Mouse (Mus musculus) R1 (cell line): ENCODE data around the gene Padi1.

ENCODE experiments used
- DNase-seq: peaks from one replicate; pipeline ENCODE4 v3.0.0-alpha.2; 2018; ENCODE audit warnings: low read depth, low spot score

Padi1 gene

DNA sequence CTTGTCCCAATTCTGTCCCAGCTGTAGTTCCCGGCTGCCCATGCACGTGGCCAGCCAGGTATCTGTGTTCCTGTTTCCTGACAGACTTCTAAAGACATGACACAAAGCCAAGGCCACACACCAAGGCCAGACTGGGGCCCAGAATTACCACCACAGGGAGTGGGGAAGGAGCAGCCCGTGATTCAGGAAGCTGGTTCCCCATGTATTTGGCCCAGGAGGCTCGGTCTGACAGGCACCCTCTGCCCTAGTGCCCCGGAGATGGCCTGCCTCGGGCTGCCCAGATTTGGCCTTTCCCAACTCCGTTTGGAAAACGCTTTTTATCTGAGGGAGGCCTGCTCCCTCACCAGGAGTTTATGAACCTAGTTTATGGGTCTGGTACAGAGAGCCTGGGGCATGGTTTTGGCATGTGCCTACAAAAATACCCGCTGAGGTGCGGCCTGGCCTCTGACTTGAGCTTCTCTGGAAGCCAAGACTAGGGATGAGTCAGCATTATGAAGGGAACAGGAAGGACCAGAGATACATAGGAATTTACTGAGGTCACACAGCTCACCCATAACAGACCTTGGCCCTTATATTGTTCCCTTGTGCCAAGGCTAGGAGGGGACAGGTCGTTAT lies 16.6 kb upstream of the Padi1 start:
- DNase-seq, result no peak

DNA sequence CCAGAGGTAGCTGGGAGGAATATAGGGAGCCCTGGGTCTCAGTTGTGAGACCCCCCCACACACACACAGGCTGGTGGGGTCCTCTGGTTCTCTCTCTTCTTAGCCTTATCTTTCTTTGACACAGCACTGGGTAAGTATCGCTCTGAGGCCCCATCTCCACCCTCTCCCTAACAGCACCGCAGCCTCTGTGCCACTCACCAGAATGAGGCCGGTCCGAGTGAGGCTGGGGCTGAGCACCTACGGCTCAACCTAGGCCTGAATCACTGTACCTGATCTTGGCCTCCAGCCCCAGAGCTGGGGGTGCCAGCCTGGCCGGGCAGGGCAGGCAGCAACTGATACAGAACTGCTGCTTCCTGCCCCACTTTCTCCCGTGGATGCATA lies 15.2 kb upstream of the Padi1 start:
- DNase-seq, result no peak

DNA sequence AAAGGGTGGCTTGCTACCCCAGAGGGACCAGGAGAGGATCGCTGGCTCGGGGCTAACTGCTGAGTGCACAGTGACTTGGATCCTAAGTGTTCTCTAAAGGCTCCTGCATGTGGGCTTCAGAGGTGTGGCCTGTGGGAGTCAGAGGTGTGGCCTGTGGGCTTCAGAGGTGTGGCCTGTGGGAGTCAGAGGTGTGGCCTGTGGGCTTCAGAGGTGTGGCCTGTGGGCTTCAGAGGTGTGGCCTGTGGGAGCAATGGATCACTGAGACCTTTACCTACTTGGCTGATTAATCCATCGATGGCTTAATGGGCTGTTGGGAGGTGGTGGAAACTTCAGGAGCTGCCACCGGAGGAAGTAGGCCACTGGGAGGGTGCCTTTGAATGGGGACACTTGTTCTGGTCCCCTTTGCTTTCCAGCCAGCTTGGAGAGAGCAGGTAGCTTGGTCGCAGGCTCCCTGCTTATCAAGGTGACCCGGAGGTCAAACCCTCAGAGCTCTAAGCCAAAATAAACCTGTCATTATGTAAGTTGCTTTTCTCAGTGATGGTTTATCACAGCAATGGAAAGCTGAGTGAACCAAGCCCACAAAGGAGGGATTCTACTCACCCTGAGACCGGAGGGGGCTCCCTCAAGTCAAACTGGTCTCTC lies 14.7 kb upstream of the Padi1 start:
- DNase-seq, result peak; percentile 66

DNA sequence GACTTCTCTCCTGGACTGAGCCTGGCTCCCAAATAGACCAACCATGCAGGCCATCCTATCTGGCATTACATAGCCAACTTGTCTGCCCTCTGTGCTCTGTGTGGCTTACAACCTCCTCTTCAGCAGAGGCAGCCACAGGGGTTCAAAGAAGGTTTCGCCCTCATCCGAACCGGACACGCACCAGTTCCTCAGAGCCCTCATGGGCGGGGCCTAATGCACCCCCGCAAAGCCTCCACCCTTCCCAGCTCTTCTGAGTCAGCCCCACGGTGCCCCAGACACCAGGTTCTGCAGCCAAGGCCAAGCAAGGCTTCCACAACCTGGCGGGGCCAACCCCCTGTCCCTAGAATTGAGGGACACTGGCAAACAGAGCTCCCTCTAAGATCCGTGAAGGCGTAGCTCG lies 13.7 kb upstream of the Padi1 start:
- no peak for DNase-seq

DNA sequence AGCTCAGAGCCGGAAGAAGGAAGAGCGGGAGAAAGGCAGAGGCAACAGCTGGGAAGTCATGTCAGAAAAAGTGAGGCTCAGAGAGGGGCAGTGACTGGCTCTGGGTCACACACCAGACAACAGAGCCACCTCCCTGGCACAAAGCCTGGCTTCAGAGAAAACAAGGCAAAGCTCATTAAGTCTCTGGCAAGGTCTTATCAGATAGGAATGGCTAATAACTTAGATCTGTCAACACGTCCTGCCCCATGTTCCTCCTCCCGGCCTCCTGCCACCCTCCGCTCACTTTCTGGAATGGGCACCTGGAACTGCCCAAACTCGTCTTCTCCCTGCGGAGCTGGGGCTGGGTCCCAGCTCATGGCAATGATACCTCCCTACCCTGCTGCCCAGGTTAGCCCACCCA lies 12.2 kb upstream of the Padi1 start:
- DNase-seq, result no peak

DNA sequence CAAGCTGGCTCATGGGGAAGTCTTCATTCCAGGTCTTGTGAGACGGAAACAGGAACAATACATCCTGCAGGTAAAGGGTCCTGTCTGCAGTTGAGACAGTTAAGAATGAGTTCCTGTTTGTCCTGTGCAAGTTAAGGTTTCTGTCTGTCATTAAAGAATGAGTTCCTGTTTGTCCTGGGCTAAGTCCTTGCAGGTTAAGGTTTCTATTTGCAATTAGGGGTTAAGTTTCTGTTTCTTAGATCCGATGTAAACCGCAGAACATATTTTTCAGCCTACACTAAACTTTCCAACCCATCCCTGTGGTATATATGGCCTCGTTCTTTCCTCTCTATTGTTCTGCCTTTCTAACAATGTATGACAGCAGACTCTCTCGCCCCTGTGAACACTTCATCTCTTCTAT lies 11.5 kb upstream of the Padi1 start:
- no peak for DNase-seq

DNA sequence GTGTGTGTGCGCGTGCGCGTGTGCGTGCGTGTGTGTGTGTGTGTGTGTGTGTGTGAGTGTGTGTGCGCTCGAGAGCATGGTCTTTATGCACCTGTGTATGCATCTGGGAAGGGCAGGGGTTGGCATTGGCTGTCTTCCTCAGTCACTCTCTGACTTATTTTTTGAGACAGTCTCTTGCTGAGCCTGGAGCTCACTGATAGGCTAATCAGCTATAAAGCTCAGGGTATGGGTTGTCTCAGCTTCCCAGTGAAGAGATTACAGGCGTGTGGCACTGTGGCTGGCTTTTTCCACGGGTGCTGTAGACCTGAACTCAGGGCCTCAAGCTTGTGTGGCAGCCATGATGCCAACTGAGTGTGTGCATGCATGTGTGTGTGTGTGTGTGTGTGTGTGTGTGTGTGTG lies 9.6 kb upstream of the Padi1 start:
- no peak for DNase-seq

DNA sequence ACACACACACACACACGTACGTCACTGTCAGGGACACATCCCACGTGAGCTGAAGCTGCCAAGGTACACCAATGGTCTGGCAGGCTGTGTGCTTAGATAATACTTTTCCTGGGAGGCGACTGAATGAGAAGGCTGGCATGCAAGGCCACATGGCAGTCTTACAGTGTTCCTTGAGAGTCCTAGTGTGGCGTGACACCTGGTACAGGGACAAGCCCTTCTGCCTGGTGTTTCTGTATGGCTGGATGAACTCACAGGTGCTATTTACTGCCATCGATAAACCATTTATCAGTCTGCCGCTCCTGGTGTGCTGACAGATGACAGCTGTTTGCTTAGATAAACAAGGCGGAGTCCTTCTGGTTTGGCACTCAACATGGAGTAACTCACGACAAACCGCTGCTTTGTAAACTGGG lies 8.9 kb upstream of the Padi1 start:
- DNase-seq, result no peak

DNA sequence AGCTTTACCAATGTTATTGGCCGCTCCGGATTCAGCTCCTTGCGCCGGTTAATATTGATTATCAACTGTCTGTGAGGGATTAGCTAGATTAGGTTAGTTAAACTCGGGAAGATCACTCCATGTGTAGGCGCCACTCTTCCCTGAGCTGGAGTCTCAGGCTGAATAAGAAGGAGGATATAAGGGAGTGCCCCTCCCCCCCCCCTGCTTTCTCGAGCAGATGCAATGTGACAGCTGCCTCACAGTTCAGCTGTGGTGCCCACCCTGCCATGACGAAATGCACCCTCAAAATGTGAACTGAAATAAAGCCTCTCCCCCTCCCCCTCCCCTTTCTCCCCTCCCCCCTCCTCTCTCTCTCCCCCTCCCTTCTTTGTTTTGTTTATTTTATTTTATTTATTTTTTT lies 8.0 kb upstream of the Padi1 start:
- DNase-seq, result no peak

DNA sequence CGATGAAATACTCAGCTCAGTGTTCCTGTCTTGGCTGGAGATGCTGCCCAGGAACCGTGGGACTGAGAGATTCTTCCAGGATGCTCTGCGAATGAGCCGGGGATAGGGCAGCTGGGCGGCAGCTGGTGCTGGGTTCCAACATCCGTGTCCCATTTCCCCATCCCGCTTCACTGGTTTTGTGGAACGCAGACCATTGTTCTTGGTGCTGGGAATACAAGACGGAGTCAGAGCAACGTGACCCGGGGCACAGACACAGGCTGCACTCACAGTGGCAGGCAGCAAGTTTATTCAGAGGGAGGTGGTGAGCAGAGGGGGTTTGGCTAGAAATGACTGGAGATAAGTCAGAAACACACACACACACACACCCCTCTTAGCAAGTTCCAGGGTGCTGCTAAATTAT lies 3.7 kb upstream of the Padi1 start:
- DNase-seq, result no peak

DNA sequence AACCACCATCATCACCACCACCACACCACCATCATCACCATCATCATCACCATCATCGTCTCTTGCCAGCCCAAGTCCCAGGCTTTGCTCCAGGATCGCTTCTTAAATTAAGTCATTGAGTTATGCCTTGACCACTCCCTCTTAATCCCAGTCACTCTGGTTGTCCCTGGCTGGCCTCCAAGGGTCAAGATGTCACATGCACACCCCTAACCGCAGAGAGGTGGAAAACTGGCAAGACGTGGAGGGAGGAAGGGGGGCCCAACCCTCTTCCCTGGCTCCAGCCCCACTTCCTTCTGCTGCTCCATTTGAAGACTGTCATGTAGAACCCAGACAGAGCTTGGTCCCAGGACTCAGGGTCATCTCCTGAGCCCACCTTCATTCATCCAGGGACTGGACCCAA lies 587 bp downstream of the Padi1 start:
- no peak for DNase-seq

DNA sequence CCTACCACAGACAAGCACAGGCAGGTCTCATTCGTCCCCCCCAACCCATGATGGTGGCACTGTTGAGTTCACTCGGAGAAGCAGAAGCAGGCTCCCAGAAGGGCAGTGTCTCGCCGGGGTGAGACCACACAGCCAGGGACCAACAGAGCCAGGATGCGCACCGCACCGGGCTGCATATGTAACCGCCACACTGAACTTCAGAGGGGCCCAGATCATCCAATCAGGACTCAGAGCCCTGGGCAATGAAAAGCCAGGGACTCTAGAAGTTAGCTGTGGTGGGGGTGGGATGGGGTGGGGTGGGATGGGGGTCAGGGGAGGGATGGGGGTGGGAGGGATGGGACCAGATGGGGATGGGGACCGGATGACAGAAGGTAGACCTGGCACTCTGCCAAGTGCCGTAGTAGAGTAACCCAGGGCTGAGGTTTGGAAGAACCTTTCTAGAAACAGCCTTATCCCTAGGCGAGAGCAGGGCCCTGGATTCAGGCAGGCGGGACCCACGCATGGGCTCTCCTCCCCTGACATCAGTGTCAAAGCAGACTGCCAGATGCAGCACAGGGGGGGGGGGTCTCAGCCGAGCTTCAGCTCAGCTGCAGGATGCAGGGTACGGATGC lies 1.8 kb downstream of the Padi1 start:
- no peak for DNase-seq

DNA sequence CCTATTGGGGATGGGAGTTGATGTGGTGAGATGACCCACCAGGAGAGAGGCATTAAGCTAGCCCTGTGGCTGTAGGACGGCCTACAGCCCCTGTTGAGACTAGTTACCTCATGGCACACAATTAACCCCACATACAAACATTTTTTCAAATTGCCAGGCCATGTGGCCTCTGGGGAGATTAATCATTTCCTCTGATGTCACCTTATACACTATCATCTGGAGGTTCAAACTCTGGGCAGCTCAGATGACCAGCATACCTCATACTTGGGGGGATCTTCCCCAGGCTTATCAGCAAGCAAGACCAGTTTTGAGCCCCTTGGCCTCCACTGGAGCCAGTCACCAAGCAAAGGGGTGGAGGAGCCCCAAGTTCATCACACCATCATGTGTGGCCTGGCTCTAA lies 2.7 kb downstream of the Padi1 start:
- no peak for DNase-seq

DNA sequence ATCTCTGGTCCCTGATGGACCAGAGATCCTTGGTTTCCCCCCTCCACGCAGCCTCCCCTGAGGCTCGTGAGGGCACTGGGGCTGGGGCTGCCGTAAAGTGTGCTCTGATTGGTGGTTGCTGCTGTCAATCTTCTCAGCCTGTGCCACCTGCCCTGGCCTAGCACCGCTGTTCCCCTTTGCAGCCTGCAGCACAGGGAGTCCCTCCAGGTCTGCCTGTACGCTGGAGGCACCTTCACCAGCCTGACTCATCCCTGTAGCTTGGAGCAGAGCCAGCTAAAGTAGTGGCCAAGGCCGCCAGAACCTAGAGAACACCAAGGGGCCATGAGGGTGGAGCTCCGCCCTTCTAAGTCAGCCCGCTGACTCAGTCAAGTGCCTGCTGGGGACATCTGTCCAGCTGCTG lies 7.7 kb downstream of the Padi1 start:
- DNase-seq, result peak; percentile 93

DNA sequence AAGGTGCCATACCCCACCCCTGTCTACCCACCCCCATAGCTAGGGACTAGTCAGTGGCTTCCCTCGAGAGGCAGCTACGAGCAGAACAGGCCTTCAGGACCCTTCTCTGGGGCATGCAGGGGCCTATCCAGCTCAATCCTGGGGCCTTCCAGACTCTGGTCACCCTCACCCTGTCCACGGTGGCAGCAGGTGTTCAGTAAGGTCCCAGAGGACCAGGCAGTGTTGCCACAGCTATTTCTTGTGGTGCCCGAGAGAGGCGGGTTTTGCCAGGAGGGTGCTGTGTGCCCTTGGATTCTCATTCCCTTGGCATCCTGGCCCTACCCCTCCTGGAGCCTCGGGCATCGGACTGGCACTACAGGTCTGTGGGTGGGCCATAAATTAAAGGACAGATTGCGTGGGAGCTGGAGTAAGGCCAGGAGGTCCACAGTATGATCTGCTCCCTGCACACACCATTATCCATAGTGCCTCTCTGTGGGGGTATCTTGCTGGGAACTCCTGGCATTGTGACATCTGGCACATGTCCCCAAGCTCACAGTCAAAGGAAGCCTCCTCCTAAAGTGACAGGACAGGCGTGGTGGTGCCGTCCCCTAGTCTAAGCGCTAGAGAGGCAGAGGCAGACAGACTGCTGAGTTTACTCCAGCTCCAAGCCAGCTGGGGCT lies 9.2 kb downstream of the Padi1 start:
- no peak for DNase-seq

DNA sequence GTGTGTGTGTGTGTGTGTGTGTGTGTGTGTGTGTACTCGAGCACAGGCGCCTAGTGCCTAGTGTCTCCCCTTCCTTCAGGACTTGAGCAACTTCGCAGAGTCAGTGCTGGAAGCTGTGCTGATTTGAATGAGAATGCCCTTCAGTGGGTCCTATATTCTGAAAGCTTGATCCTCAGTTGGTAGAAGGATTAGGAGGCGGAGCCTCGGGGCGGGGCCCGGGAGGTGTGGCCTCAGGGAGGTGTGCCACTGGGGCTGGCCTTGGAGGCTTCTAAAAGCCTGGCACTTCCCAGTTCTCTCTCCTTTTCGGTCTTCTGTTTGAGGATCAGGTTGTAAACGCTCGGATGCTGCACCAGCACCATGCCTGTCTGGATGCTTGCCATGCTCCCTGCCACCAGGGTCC lies 9.9 kb downstream of the Padi1 start:
- DNase-seq, result peak; percentile 86

DNA sequence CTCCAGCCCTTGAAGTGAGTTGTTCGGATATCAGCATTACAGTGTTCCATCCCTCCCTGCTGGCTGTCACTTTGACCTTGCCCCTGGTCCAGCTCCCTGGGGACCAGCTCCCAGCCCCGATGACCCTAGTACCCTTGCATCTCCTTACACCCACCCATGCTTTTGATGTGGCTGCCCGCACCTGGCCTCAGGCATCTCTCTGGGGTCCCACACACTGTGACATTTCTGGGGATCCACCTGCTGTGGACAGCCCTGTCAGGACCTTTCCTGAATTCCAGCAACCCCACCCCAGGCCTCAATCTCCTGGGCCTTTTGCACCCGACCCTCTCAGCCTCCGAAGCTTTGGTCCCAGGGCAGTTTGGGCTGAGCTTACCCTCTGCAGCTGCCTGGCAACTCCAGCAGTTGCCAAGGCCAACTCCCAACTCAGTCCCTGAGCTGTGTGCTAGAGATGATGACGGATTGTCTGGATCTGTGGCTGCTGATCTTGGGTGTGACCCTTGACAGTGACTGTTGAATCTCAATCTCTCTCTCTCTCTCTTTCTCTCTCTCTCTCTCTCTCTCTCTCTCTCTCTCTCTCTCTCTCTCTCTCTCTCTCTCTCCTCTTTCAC lies 11.1 kb downstream of the Padi1 start:
- no peak for DNase-seq

DNA sequence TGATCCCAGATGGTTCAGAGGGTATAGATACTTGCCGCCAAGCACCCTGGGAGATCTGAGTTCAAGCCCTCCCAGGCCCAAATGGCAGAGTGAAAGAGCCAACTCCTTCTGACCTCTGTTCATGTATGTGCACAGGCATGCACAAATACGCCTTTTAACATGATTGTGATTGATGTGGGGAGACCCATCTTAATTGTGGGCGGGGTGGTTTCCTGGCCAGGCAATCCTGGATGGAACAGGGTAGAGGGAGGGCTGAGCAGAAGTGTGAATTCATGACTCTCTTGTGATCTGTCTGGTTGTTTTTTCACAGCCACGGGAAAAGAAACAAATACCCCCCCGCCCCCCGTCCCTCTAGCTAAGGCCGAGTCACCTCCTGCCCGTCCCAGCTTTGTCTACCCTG lies 12.8 kb downstream of the Padi1 start:
- DNase-seq, result no peak

DNA sequence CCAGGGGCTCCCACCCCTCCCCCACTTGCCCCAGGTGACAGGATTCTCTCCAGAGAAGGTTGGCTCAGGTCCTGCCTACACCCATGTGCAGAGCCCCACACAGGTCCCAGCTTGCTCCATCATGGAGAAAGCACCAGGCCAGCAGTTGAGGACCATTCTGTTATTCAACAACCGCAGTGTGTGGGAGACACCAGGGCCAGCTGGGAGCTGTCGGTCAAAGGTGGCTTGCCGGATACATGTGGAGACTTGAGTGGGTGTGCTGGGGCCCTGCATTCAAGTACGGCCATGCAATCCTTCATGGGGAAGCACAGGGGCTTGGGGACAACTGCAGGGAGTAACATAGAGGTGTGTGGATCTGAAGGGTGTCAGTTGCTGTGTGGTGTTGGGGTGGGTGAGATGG lies 13.8 kb downstream of the Padi1 start:
- no peak for DNase-seq

DNA sequence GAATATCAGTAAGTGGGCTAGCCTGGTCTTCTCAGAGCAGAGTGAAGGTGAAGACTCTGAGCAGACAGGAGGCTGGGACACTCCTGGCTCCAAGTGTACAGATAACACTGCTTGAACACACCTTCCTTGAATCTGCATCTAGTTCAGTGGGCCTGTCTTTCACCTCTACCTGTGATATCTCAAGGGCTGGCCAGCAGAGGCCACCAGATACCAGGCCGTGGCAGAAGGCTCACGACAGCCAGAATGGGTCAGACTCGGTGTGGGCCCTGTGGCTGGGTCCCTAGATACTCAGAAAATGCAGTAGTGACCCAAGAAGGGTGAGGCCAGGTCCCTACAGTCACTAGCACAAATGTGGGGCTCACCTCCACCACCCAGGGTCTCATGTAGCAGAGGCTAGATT lies 18.3 kb downstream of the Padi1 start:
- no peak for DNase-seq

DNA sequence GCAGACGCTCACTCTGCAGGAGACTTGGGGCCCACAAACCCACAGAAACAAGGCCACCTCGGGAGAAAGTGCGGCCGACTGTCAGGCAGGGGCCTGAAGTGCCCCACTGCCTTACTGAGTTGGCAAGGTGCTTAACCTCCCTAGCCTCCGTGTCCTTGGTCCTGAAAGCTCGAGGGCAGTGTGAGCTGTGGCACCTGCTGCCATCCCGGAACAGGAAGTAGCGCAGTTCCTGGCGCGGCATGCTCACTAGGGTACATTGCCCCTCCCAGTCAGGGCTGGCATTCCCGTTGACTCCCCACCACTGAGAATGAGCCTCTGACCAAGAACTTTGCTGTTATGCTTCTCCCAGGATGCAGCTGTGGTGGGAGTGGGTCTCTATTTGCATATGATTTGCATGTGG lies 19.6 kb downstream of the Padi1 start:
- DNase-seq, result no peak

DNA sequence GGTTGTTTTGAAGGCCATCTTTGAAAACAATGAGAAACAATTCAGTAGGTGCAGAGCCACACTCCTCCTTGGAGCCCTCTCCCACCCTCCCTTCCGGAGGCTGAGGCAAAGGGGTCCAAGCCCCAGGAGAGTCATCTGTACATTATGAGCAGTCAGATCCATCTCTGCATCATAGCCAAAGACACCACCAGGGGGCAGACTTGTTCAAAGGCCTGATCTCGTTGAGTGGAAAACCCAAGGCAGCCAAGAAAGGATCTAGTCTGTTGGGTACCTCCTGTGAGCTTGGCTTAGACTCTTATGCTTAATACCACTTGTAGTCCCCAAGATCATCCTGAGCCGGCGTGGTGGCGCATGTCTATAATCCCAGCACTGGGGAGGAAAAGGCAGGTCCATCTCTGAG lies 23.6 kb downstream of the Padi1 start:
- no peak for DNase-seq

DNA sequence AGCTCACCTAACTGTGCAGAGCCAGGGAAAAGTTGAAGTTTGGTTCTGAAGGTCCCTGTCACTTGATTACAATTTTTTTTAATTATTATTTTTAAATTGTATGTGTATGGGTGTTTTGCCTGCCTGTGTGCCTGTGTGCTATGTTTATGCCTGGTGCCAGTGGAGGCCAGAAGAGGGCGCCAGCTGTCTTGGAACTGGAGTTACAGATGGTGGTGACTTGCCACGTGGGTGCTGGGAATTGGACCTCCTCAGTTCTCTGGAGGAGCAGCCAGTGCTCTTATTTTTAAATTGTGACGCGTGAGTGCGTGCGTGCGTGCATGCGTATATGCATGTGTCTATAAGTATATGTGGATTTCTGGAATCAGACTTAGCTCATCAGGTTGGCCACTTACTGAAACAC lies 28.2 kb downstream of the Padi1 start:
- DNase-seq, result no peak
